Mouse (Mus musculus) CD4-positive, CD25-positive, alpha-beta regulatory T cell, adult 9 weeks (primary cell): ENCODE data around the gene Sp2. TPM values are rescaled to one million over a fixed set of nuclear protein-coding genes. Genes with fewer than 3 reads are reported as not detected.

Experiments used
- polyA plus RNA-seq: library from polyadenylated mRNA; unstranded; fragments of 100-300 nt; shearing (Covaris generic); gene quantifications from one replicate; pipeline ENCODE4 v1.2.1, GENCODE M21; 2017

The Sp2 gene
- polyA plus RNA-seq: 78.8 TPM

GRCm38 (mm10) chr11:96982859-96983258 lies at the start of gene Sp2:
Gene Sp2 (minus strand): TSS chr11:96982959.

GRCm38 (mm10) chr11:97029686-97030417 lies 47.1 kb upstream of the Sp2 start, which contains the start of gene Scrn2:
Gene Scrn2 (plus strand): TSS chr11:97029938.

DNA sequence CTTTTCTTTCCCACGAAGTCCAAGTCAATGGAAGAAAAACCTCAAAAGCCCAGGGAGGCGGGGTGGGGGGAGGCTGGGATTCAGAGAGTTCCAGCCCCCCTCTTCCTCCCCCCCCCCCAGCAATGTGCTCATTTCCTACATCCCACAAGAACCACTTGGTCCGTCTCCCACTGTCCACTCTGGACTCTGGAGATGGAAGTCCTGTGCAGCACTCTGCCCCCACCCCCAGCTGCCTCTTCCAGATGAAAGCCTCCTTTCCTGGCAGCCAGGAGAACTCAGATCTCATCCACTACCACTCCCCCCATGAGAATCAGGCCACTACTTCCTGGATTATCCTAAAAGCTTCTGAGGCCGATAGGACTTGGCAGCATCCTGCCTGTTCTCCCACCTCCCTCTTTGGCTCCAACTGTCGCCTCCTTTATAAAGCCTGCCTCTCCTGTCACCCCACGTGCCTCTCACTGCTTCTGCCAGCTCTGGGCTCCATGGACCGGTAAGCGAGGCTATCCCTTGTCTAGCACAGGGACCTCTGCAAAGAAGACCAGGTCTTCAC lies 30.4 kb upstream of the Sp2 start, which contains the start of gene Sp6:
Gene Sp6, plus strand, starts transcription at position 274 of the 550 bp plus-strand sequence.

DNA sequence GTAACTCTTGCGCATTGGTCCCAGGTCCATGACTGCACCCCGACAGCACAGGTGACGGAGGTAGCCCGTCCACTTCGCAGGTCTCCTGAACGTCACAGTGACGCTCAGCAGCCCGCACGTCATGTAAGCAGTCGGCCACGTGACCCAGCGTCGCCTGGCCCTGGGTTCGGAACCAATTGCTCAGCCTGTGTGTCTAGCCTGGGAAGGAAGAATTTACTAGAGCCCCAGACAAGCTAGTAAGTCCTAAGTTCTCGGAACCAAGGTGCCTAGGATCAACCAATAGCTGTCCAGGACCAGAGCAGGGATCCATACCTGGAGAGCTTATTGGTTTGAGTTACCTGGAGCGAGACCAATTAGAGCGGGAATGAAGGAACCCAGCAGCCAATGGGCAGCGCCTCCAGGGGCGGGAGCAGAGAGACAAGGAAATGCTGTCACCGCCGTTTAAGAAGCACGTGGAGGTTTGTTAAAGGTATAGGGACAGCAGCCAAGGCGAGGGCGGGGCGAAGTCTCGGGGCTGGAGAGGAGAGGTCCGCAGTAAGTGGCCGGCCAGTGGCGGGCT lies 38.9 kb downstream of the Sp2 start, which contains the start of gene Pnpo:
Gene Pnpo, minus strand, starts transcription at position 241 of the 559 bp plus-strand sequence.

DNA sequence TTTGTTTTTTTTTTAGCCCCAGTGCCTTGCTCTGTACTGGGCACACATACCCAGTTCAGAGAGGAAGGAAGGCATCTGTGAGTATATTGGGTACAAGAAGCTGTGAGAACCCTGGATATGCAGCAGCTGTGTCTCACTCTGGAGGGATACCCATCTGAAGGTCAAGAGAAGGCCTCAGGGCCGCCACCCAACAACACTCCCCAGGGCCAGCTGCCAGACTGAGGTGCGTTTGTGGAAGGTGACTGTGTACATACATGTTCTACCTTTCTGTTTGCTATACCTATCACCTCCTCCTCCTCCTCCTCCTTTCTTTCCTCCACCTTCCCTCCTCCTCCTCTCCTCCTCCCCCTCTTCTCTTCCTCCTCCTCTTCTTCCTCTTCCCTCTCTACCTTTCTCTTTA lies 54.7 kb downstream of the Sp2 start, which contains the start of gene Prr15l:
Gene Prr15l, plus strand, starts transcription at position 17 of the 400 bp plus-strand sequence.

GRCm38 (mm10) chr11:96916044-96916884 lies 66.5 kb downstream of the Sp2 start, which contains the start of gene Cdk5rap3:
Gene Cdk5rap3 (minus strand): TSS chr11:96916496.

Other genes starting within 250 kb of the Sp2 start
- gene Snx11, start 205.4 kb downstream of the Sp2 start, polyA plus RNA-seq: 31.4 TPM
- 39.7 TPM for gene Cbx1, start 193.8 kb downstream of the Sp2 start, polyA plus RNA-seq
- 47.4 TPM for gene Nfe2l1, start 153.0 kb downstream of the Sp2 start, polyA plus RNA-seq
- gene Copz2, start 133.1 kb downstream of the Sp2 start, polyA plus RNA-seq: not detected
- 109 TPM for gene Cdk5rap3, start 66.5 kb downstream of the Sp2 start, polyA plus RNA-seq
- 0.48 TPM for gene Prr15l, start 54.9 kb downstream of the Sp2 start, polyA plus RNA-seq
- gene Pnpo, start 39.0 kb downstream of the Sp2 start, polyA plus RNA-seq: 51.3 TPM
- 2.9 TPM for gene Sp6, start 30.4 kb upstream of the Sp2 start, polyA plus RNA-seq
- gene Scrn2, start 47.0 kb upstream of the Sp2 start, polyA plus RNA-seq: 16.8 TPM
- not detected for gene Lrrc46, start 58.4 kb upstream of the Sp2 start, polyA plus RNA-seq
- gene Mrpl10, start 58.6 kb upstream of the Sp2 start, polyA plus RNA-seq: 87.8 TPM
- gene Osbpl7, start 67.7 kb upstream of the Sp2 start, polyA plus RNA-seq: 43.3 TPM
- 3.8 TPM for gene Tbx21, start 132.4 kb upstream of the Sp2 start, polyA plus RNA-seq
- gene Tbkbp1, start 168.5 kb upstream of the Sp2 start, polyA plus RNA-seq: 0.09 TPM
- gene Kpnb1, start 204.9 kb upstream of the Sp2 start, polyA plus RNA-seq: 34.0 TPM